Mouse (Mus musculus) hindbrain, embryonic 13.5 days (tissue): Measurements from ENCODE around the gene Serac1. TPM values are rescaled to one million over a fixed set of nuclear protein-coding genes. Genes with fewer than 3 reads are reported as not detected.

Source experiments
- ATAC-seq: fragments of 200-750 bp; cut with Nextera tagmentation; 2 replicates; pipeline ENCODE4 v1.8.0; 2017; ENCODE audit warnings: moderate TSS enrichment; ENCODE audit not compliant: low FRiP score
- H3K27ac ChIP-seq: fragments of 300-500 bp; sonication (generic); 2 replicates; pipeline ENCODE4 v1.5.1; 2015; ENCODE audit warnings: inconsistent platforms, mild to moderate bottlenecking, moderate library complexity
- H3K27me3 ChIP-seq: fragments of 300-500 bp; sonication (generic); 2 replicates; pipeline ENCODE4 v1.6.1; 2015; ENCODE audit warnings: mild to moderate bottlenecking, inconsistent platforms
- H3K36me3 ChIP-seq: fragments of 300-500 bp; sonication (generic); 2 replicates; pipeline ENCODE4 v1.6.1; 2015; ENCODE audit warnings: mild to moderate bottlenecking, inconsistent platforms
- H3K4me1 ChIP-seq: fragments of 300-500 bp; sonication (generic); replicated peaks from 2 replicates; pipeline ENCODE4 v1.6.1; 2015; ENCODE audit warnings: inconsistent platforms
- H3K4me2 ChIP-seq: fragments of 300-500 bp; sonication (generic); 2 replicates; pipeline ENCODE4 v1.6.1; 2015; ENCODE audit warnings: inconsistent platforms, mild to moderate bottlenecking, moderate library complexity
- H3K4me3 ChIP-seq: fragments of 300-500 bp; sonication (generic); 2 replicates; pipeline ENCODE4 v1.5.1; 2015; ENCODE audit warnings: mild to moderate bottlenecking, inconsistent platforms
- H3K9ac ChIP-seq: fragments of 300-500 bp; sonication (generic); 2 replicates; pipeline ENCODE4 v1.6.1; 2015; ENCODE audit warnings: mild to moderate bottlenecking, inconsistent platforms
- H3K9me3 ChIP-seq: fragments of 300-500 bp; sonication (generic); 2 replicates; pipeline ENCODE4 v1.6.1; 2016; ENCODE audit warnings: inconsistent platforms
- WGBS: fragments of 180-500 bp; shearing (Covaris S2); methylation state at CpG from one replicate; pipeline ENCODE4 v1.1.7; 2015; 5-methylcytosine and 5-hydroxymethylcytosine counted together
- polyA plus RNA-seq: library from polyadenylated mRNA; unstranded; fragments of >200 nt; fragmentation: Nextera tagmentation; extraction: Ambion mirVana; gene quantifications from 2 replicates; pipeline ENCODE4 v1.2.1, GENCODE M21; 2015

Serac1 gene
- polyA plus RNA-seq, 1 experiment from 2014 or later: 14.2 TPM

- Histone ChIP-seq H3K27ac (peak within 1 kb of the TSS; percentile 99), H3K4me1 (peaks cover 35% of the 10 kb centered on the region), H3K9ac (peak within 1 kb of the TSS; percentile 97), H3K27me3 (no peaks in the 10 kb centered on the region), H3K9me3 (no peaks in the 10 kb centered on the region), H3K4me3 (peak within 1 kb of the TSS; percentile 91), H3K4me2 (peak within 1 kb of the TSS; percentile 92), H3K36me3 (peaks cover 5% of the 10 kb centered on the region; the same call in 1 of the 2 replicates)
- ATAC-seq: peak; percentile 99
- under 1% methylated on average over 52 of the region's 76 CpGs for WGBS
These were observed 26.9 kb upstream of the Serac1 start, which contains the start of gene Tulp4 for GRCm38 (mm10) chr17:6106361-6107014. TSS of gene Tulp4 (plus strand) at chr17:6106437.

GRCm38 (mm10) chr17:6103566-6103965 lies 24.0 kb upstream of the Serac1 start:
- no peak overlapping the region for H3K4me2 ChIP-seq
- H3K27ac ChIP-seq: no peak overlapping the region
- H3K9me3 ChIP-seq: no peaks in the 10 kb centered on the region
- no peak overlapping the region for H3K4me3 ChIP-seq
- no peaks in the 10 kb centered on the region for H3K36me3 ChIP-seq
- WGBS: 86% methylated on average over 6 of the region's 6 CpGs
- no peaks in the 10 kb centered on the region for H3K27me3 ChIP-seq
- H3K4me1 ChIP-seq: peaks cover 14% of the 10 kb centered on the region
- no peak overlapping the region for H3K9ac ChIP-seq
- no peak for ATAC-seq

GRCm38 (mm10) chr17:6102287-6102686 lies 22.7 kb upstream of the Serac1 start:
- no peaks in the 10 kb centered on the region for H3K36me3 ChIP-seq
- no peak overlapping the region for H3K27ac ChIP-seq
- no peak overlapping the region for H3K4me3 ChIP-seq
- no peak overlapping the region for H3K9ac ChIP-seq
- 91% methylated on average over 3 of the region's 3 CpGs for WGBS
- H3K4me1 ChIP-seq: peaks cover 6% of the 10 kb centered on the region; the same call in 1 of the 2 replicates
- ATAC-seq: no peak
- no peaks in the 10 kb centered on the region for H3K9me3 ChIP-seq
- no peaks in the 10 kb centered on the region for H3K27me3 ChIP-seq
- H3K4me2 ChIP-seq: no peak overlapping the region

- ATAC-seq: 0 out of 2 replicates have a peak, but pooled peaks have one; percentile 59
- H3K9me3 ChIP-seq: no peaks in the 10 kb centered on the region
- no peak overlapping the region for H3K27ac ChIP-seq
- no peaks in the 10 kb centered on the region for H3K4me1 ChIP-seq
- 33% methylated on average over 4 of the region's 4 CpGs for WGBS
- no peak overlapping the region for H3K9ac ChIP-seq
- H3K36me3 ChIP-seq: no peaks in the 10 kb centered on the region
- no peak overlapping the region for H3K4me3 ChIP-seq
- H3K27me3 ChIP-seq: no peaks in the 10 kb centered on the region
- H3K4me2 ChIP-seq: no peak overlapping the region
These were observed 18.3 kb upstream of the Serac1 start for GRCm38 (mm10) chr17:6097884-6098283.

GRCm38 (mm10) chr17:6095579-6095978 lies 16.0 kb upstream of the Serac1 start:
- Histone ChIP-seq H3K9me3 (no peaks in the 10 kb centered on the region), H3K9ac (no peak overlapping the region), H3K4me3 (no peak overlapping the region), H3K27ac (no peak overlapping the region), H3K36me3 (0 out of 2 replicates have a peak, but pooled peaks cover 5% of the 10 kb centered on the region), H3K27me3 (no peaks in the 10 kb centered on the region), H3K4me2 (no peak overlapping the region), H3K4me1 (no peaks in the 10 kb centered on the region)
- no peak for ATAC-seq

GRCm38 (mm10) chr17:6091604-6092003 lies 12.1 kb upstream of the Serac1 start:
- Histone ChIP-seq H3K9me3 (no peaks in the 10 kb centered on the region), H3K4me2 (no peak overlapping the region), H3K27me3 (no peaks in the 10 kb centered on the region), H3K36me3 (peaks cover 22% of the 10 kb centered on the region), H3K4me3 (no peak overlapping the region), H3K9ac (no peak overlapping the region), H3K4me1 (no peaks in the 10 kb centered on the region), H3K27ac (no peak overlapping the region)
- WGBS: 92% methylated on average over 6 of the region's 6 CpGs
- ATAC-seq: no peak

- no peak for ATAC-seq
- Histone ChIP-seq H3K4me1 (peaks cover 19% of the 10 kb centered on the region), H3K9me3 (no peaks in the 10 kb centered on the region), H3K9ac (no peak overlapping the region), H3K4me3 (no peak overlapping the region), H3K4me2 (no peak overlapping the region), H3K36me3 (peaks cover 42% of the 10 kb centered on the region), H3K27ac (no peak overlapping the region), H3K27me3 (no peaks in the 10 kb centered on the region)
- 89% methylated on average over 5 of the region's 5 CpGs for WGBS
These were observed 3.9 kb upstream of the Serac1 start for GRCm38 (mm10) chr17:6083323-6083890.

- WGBS: 86% methylated on average over 7 of the region's 7 CpGs
These were observed 6.1 kb downstream of the Serac1 start for GRCm38 (mm10) chr17:6073405-6073804.

GRCm38 (mm10) chr17:6069866-6070265 lies 9.7 kb downstream of the Serac1 start:
- Histone ChIP-seq H3K36me3 (peaks cover 84% of the 10 kb centered on the region), H3K4me2 (no peak overlapping the region), H3K4me3 (no peak overlapping the region), H3K9me3 (no peaks in the 10 kb centered on the region), H3K27me3 (no peaks in the 10 kb centered on the region), H3K4me1 (no peaks in the 10 kb centered on the region), H3K9ac (no peak overlapping the region), H3K27ac (no peak overlapping the region)
- no peak for ATAC-seq
- 97% methylated on average over 6 of the region's 6 CpGs for WGBS

More at GRCm38 (mm10) chr17:6073405-6073804, 6.1 kb downstream of the Serac1 start:
- H3K9me3 ChIP-seq: no peaks in the 10 kb centered on the region
- H3K27me3 ChIP-seq: no peaks in the 10 kb centered on the region
- H3K4me1 ChIP-seq: peaks cover 11% of the 10 kb centered on the region
- H3K4me3 ChIP-seq: no peak overlapping the region
- peaks cover 53% of the 10 kb centered on the region for H3K36me3 ChIP-seq
- H3K4me2 ChIP-seq: no peak overlapping the region
- no peak for ATAC-seq
- H3K9ac ChIP-seq: no peak overlapping the region
- H3K27ac ChIP-seq: no peak overlapping the region

- no peak overlapping the region for H3K4me2 ChIP-seq
- no peaks in the 10 kb centered on the region for H3K4me1 ChIP-seq
- no peak for ATAC-seq
- no peaks in the 10 kb centered on the region for H3K9me3 ChIP-seq
- H3K27me3 ChIP-seq: no peaks in the 10 kb centered on the region
- WGBS: 95% methylated on average over 7 of the region's 7 CpGs
- no peak overlapping the region for H3K9ac ChIP-seq
- no peak overlapping the region for H3K4me3 ChIP-seq
- no peak overlapping the region for H3K27ac ChIP-seq
- H3K36me3 ChIP-seq: peaks cover 92% of the 10 kb centered on the region
These were observed 11.9 kb downstream of the Serac1 start for GRCm38 (mm10) chr17:6067613-6068012.

GRCm38 (mm10) chr17:6066021-6066420 lies 13.5 kb downstream of the Serac1 start:
- Histone ChIP-seq H3K9ac (no peak overlapping the region), H3K4me2 (no peak overlapping the region), H3K27ac (no peak overlapping the region), H3K36me3 (peaks cover 86% of the 10 kb centered on the region), H3K4me1 (no peaks in the 10 kb centered on the region), H3K9me3 (no peaks in the 10 kb centered on the region), H3K4me3 (no peak overlapping the region), H3K27me3 (no peaks in the 10 kb centered on the region)
- WGBS: 97% methylated on average over 2 of the region's 2 CpGs
- ATAC-seq: no peak

GRCm38 (mm10) chr17:6063532-6063931 lies 16.0 kb downstream of the Serac1 start:
- WGBS: 94% methylated on average over 5 of the region's 5 CpGs
- no peak for ATAC-seq
- peaks cover 81% of the 10 kb centered on the region for H3K36me3 ChIP-seq

GRCm38 (mm10) chr17:6062793-6063192 lies 16.7 kb downstream of the Serac1 start:
- WGBS: 79% methylated on average over 8 of the region's 8 CpGs
- no peaks in the 10 kb centered on the region for H3K4me1 ChIP-seq

More at GRCm38 (mm10) chr17:6063532-6063931, 16.0 kb downstream of the Serac1 start:
- Histone ChIP-seq H3K4me1 (no peaks in the 10 kb centered on the region), H3K4me2 (no peak overlapping the region), H3K4me3 (no peak overlapping the region), H3K27me3 (no peaks in the 10 kb centered on the region), H3K27ac (no peak overlapping the region), H3K9ac (no peak overlapping the region), H3K9me3 (no peaks in the 10 kb centered on the region)

More at GRCm38 (mm10) chr17:6062793-6063192, 16.7 kb downstream of the Serac1 start:
- Histone ChIP-seq H3K9me3 (no peaks in the 10 kb centered on the region), H3K27ac (no peak overlapping the region), H3K4me3 (no peak overlapping the region), H3K9ac (no peak overlapping the region), H3K27me3 (no peaks in the 10 kb centered on the region), H3K36me3 (peaks cover 82% of the 10 kb centered on the region), H3K4me2 (no peak overlapping the region)
- no peak for ATAC-seq
